Mouse (Mus musculus): ENCODE data around the gene Cped1. TPM values are rescaled to one million over a fixed set of nuclear protein-coding genes. Genes with fewer than 3 reads are reported as not detected.

Gene Cped1
- polyA plus RNA-seq, 1 experiment from 2014 or later: 23.0 TPM

DNA sequence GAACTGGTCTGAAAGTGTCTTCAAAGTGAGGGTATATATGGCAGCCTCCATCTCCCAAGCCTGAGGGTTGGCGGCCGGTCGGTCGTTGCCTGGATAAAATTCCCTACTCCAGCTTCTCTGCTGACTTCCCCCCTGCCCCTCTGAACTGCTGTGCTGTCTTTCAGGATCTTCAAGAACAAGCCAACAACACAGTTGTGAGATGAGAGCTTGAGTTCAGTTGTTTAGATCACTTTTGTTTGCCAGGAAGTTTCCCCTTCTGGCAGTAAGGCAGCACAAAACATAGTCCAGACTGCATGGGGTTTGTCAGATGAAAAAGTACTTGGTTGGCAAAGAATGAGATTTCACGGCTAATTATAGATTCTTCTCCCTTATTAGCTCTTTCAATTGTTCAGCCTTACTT, 63.4 kb downstream of the Cped1 start:
- Histone ChIP-seq H3K27me3 (ENCODE audit: insufficient read depth, low read length) (no peaks in the 10 kb centered on the region), H3K9ac (ENCODE audit: low read depth, low read length) (no peak overlapping the region), H3K4me1 (replicated peaks; ENCODE audit: insufficient read depth, low read length) (no peaks in the 10 kb centered on the region), H3K9me3 (replicated peaks; ENCODE audit: low read length) (no peaks in the 10 kb centered on the region), H3K4me2 (ENCODE audit: low read length) (no peak overlapping the region), H3K4me3 (replicated peaks; ENCODE audit: low read depth, low read length) (no peak overlapping the region), H3K36me3 (ENCODE audit: insufficient read depth, low read length) (0 out of 2 replicates have a peak, but pooled peaks cover 5% of the 10 kb centered on the region), H3K27ac (peak overlapping the region; percentile 54)
- no peak for ATAC-seq (replicated peaks; ENCODE audit: low FRiP score, low read depth)
- peak; percentile 31 for DNase-seq (ENCODE audit: low spot score)
- WGBS: 69% methylated on average over 5 of the region's 5 CpGs
- no peak for TF ChIP-seq CTCF (IDR thresholded peaks at IDR 0.05; ENCODE audit: low read depth)

GRCm38 (mm10) chr6:22051526-22051925, 65.8 kb downstream of the Cped1 start:
- Histone ChIP-seq H3K4me3 (replicated peaks; ENCODE audit: low read depth, low read length) (no peak overlapping the region), H3K9ac (ENCODE audit: low read depth, low read length) (no peak overlapping the region), H3K27me3 (ENCODE audit: insufficient read depth, low read length) (no peaks in the 10 kb centered on the region), H3K4me1 (replicated peaks; ENCODE audit: insufficient read depth, low read length) (no peaks in the 10 kb centered on the region), H3K36me3 (ENCODE audit: insufficient read depth, low read length) (0 out of 2 replicates have a peak, but pooled peaks cover 5% of the 10 kb centered on the region), H3K4me2 (ENCODE audit: low read length) (no peak overlapping the region), H3K9me3 (replicated peaks; ENCODE audit: low read length) (no peaks in the 10 kb centered on the region), H3K27ac (no peak overlapping the region)
- 80% methylated on average over 3 of the region's 3 CpGs for WGBS
- ATAC-seq (replicated peaks; ENCODE audit: low FRiP score, low read depth): no peak
- DNase-seq (ENCODE audit: low spot score): no peak
- TF ChIP-seq CTCF (IDR thresholded peaks at IDR 0.05; ENCODE audit: low read depth): no peak

DNA sequence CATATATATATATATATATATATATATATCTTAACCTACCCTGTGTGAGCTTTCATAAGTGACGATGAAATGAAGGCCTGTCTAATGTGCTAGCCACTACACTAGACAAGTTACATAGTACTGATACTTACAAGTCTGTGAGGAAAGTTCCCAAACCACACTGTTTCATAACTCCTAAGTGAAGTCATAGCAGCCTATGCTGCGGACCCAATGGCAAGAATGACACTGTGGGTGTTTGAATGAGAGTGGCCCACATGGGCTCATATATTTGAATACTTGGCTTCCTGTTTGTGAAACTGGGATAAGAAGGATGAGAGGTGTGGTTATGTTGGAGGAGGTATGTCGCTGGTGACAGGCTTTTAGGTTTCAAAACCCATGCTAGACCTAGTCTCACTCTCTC, 67.3 kb downstream of the Cped1 start:
- no peak overlapping the region for H3K4me3 ChIP-seq (replicated peaks; ENCODE audit: low read depth, low read length)
- H3K9me3 ChIP-seq (replicated peaks; ENCODE audit: low read length): no peaks in the 10 kb centered on the region
- H3K4me1 ChIP-seq (replicated peaks; ENCODE audit: insufficient read depth, low read length): no peaks in the 10 kb centered on the region
- TF ChIP-seq CTCF (IDR thresholded peaks at IDR 0.05; ENCODE audit: low read depth): no peak
- WGBS: 94% methylated on average over 3 of the region's 3 CpGs
- no peak for DNase-seq (ENCODE audit: low spot score)
- ATAC-seq (replicated peaks; ENCODE audit: low FRiP score, low read depth): no peak
- H3K4me2 ChIP-seq (ENCODE audit: low read length): no peak overlapping the region
- H3K27ac ChIP-seq: no peak overlapping the region
- H3K36me3 ChIP-seq (ENCODE audit: insufficient read depth, low read length): 0 out of 2 replicates have a peak, but pooled peaks cover 5% of the 10 kb centered on the region
- H3K9ac ChIP-seq (ENCODE audit: low read depth, low read length): no peak overlapping the region
- H3K27me3 ChIP-seq (ENCODE audit: insufficient read depth, low read length): no peaks in the 10 kb centered on the region

- no peaks in the 10 kb centered on the region for H3K36me3 ChIP-seq (ENCODE audit: insufficient read depth, low read length)
- ATAC-seq (replicated peaks; ENCODE audit: low FRiP score, low read depth) (no peak), DNase-seq (ENCODE audit: low spot score) (peak; percentile 46)
- 47% methylated on average over 4 of the region's 4 CpGs for WGBS
- H3K27ac ChIP-seq: no peak overlapping the region
- H3K4me3 ChIP-seq (replicated peaks; ENCODE audit: low read depth, low read length): no peak overlapping the region
- H3K9ac ChIP-seq (ENCODE audit: low read depth, low read length): no peak overlapping the region
- H3K9me3 ChIP-seq (replicated peaks; ENCODE audit: low read length): no peaks in the 10 kb centered on the region
- no peaks in the 10 kb centered on the region for H3K27me3 ChIP-seq (ENCODE audit: insufficient read depth, low read length)
- no peak for TF ChIP-seq CTCF (IDR thresholded peaks at IDR 0.05; ENCODE audit: low read depth)
- no peak overlapping the region for H3K4me2 ChIP-seq (ENCODE audit: low read length)
- no peaks in the 10 kb centered on the region for H3K4me1 ChIP-seq (replicated peaks; ENCODE audit: insufficient read depth, low read length)
Measured at GRCm38 (mm10) chr6:22064341-22064740, 78.6 kb downstream of the Cped1 start.

DNA sequence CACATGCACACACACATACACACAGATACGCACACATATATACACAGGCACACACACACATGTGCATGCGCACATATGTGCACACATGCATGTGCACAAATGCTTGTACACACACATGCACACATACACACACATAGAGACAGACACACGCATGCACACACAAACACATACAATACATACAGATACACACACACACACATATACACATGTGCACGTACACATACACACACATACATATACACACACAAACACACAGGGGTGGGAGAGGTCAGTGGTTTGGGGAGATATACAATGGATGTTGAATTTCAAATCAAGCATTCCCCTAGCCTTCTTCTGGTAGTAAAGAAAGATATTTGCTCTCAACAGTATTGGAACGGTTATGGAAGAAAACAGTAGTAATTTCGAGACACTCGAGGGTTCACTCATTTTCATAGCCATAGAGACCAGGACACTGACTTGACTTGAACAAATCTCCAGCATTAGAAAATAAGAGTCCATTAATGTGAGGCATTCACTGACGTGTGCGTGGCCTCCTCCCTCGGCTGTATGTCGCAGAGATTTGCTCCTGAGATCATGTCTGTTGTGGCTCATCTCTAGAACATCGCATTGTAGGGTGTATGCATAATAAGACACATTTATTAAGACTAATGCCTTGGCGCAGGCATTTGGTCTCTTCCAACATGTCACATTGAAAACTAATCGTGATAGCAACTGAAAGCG, 85.0 kb downstream of the Cped1 start:
- WGBS: 80% methylated on average over 15 of the region's 15 CpGs
- ATAC-seq (replicated peaks; ENCODE audit: low FRiP score, low read depth): peak; percentile 46; the same call in 1 of the 2 replicates
- Histone ChIP-seq H3K4me1 (replicated peaks; ENCODE audit: insufficient read depth, low read length) (no peaks in the 10 kb centered on the region), H3K36me3 (ENCODE audit: insufficient read depth, low read length) (no peaks in the 10 kb centered on the region), H3K27me3 (ENCODE audit: insufficient read depth, low read length) (no peaks in the 10 kb centered on the region), H3K4me3 (replicated peaks; ENCODE audit: low read depth, low read length) (no peak overlapping the region), H3K9ac (ENCODE audit: low read depth, low read length) (no peak overlapping the region), H3K27ac (no peak overlapping the region), H3K9me3 (replicated peaks; ENCODE audit: low read length) (no peaks in the 10 kb centered on the region), H3K4me2 (ENCODE audit: low read length) (no peak overlapping the region)
- DNase-seq (ENCODE audit: low spot score): no peak
- no peak for TF ChIP-seq CTCF (IDR thresholded peaks at IDR 0.05; ENCODE audit: low read depth)

DNA sequence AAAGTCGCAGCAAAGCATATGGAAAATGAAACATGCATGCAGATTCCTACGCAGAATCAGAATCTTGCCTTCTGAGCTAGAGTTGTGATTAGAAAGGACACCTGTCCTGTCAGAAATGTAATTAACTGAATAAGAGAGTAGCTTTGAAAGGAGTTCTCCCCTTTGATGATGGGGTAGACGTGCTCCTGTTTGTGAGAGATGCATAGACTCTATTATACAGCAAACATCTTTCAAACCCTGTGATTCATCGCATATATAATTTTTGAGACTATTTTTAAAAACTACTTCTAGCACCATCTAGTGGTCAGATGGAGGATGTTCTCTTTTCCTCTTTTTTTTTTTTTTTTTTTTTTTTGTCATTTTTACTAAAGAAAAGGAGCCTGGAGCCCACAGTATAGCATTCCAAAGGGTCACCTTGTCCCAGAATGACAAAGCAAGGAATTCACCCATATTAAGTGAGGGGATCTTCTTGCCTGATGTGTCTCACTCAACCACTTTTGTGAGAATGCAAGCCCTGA, 85.7 kb downstream of the Cped1 start:
- H3K4me3 ChIP-seq (replicated peaks; ENCODE audit: low read depth, low read length): no peak overlapping the region
- no peak overlapping the region for H3K4me2 ChIP-seq (ENCODE audit: low read length)
- ATAC-seq (replicated peaks; ENCODE audit: low FRiP score, low read depth) (no peak), DNase-seq (ENCODE audit: low spot score) (peak; percentile 80)
- H3K9me3 ChIP-seq (replicated peaks; ENCODE audit: low read length): no peaks in the 10 kb centered on the region
- no peak overlapping the region for H3K9ac ChIP-seq (ENCODE audit: low read depth, low read length)
- H3K36me3 ChIP-seq (ENCODE audit: insufficient read depth, low read length): no peaks in the 10 kb centered on the region
- H3K27ac ChIP-seq: no peak overlapping the region
- no peaks in the 10 kb centered on the region for H3K4me1 ChIP-seq (replicated peaks; ENCODE audit: insufficient read depth, low read length)
- TF ChIP-seq CTCF (IDR thresholded peaks at IDR 0.05; ENCODE audit: low read depth): peak; percentile 67
- no peaks in the 10 kb centered on the region for H3K27me3 ChIP-seq (ENCODE audit: insufficient read depth, low read length)
- WGBS: 43% methylated on average over 4 of the region's 4 CpGs

Measured in kidney, postnatal 0 days (tissue).